Mouse (Mus musculus): ENCODE data around the gene Egln2. TPM values are rescaled to one million over a fixed set of nuclear protein-coding genes. Genes with fewer than 3 reads are reported as not detected.

Gene Egln2
- total RNA-seq, 1 experiment: 53.4 TPM

DNA sequence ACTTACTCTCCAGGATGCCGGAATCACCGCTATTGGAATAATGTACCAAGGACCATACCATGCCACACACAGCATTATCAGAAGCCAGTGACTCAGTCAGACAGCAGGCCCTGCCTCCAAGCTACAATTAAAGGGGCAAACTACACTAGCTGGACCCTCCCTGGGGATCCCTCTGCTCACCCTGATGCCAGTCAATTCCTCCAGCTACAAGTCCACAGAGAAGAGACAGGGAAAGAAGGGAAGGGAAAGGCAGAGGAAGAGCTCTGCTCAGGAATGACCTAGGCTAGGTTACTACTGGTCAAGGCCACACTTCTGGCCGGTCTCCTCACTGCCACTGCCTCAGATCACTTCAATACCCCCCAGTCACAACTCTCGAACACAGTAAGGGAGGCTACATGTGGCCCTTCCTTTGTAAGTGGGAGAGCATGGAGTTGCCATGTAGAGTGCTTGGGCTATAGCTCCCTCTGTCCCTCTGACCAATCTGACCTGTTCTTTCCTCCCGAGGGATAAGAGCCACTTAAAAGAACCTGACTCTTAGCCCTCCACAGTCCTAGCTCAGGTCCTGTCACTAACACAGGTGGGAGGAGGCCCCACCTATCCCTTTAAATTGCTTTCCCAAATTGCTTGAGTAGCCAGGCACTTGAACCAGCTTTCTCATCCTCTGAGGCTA, 3.7 kb downstream of the Egln2 start:
- no peak overlapping the region for H3K9ac ChIP-seq (ENCODE audit: insufficient read depth, low read depth, low read length, poor library complexity, severe bottlenecking)

DNA sequence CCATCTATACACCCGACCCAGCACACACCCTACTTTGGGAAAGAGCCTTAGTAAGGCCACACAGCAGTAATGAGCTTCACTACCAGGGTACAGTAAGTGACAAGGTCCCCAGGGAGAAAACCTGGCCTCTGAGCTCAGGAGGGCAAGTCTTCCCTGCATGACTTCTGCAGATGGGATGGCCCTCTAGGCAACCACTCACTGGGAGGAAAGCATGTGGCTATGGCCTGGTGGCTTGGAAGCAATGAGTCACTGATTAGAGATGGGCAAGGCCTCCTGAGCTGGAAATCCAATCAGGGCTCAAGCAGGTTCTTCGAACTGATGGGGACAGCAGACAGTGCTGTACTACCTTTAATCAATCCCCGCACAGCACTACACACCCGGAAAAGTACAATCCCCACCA, 4.9 kb downstream of the Egln2 start:
- in situ Hi-C loops (cut with MboI; ENCODE audit: low sequenced_read_pairs in 2 of 2, unreplicated experiment in 2 of 2): no loop called here

More for the DNA sequence above, 3.7 kb downstream of the Egln2 start:
- no peak for DNase-seq (ENCODE audit: low read depth, low spot score)
- in situ Hi-C loops (cut with MboI; ENCODE audit: low sequenced_read_pairs in 2 of 2, unreplicated experiment in 2 of 2): no loop called here
- no peaks in the 10 kb centered on the region for H3K9me3 ChIP-seq (ENCODE audit: control insufficient read depth, insufficient read depth, low read depth, low read length)
- H3K36me3 ChIP-seq (ENCODE audit: control insufficient read depth, insufficient read depth, low read length, poor library complexity, severe bottlenecking): peaks cover 17% of the 10 kb centered on the region
- TF ChIP-seq HCFC1 (IDR thresholded peaks at IDR 0.05; ENCODE audit: borderline replicate concordance, insufficient read depth, low read length): no peak
- H3K4me1 ChIP-seq (ENCODE audit: control insufficient read depth in 2 of 2, insufficient read depth in 2 of 2, low read length in 2 of 2, poor library complexity in 1 of 2): peaks cover 3 to 15% of the 10 kb centered on the region in 2 experiments; a peak in 3 of 4 replicates
- H3K27ac ChIP-seq (ENCODE audit: insufficient read depth, low read depth, low read length, poor library complexity, severe bottlenecking): no peak overlapping the region
- no peak overlapping the region for H3K4me3 ChIP-seq (ENCODE audit: insufficient read depth in 1 of 2, low read depth in 1 of 2, low read length in 2 of 2, poor library complexity in 1 of 2, severe bottlenecking in 1 of 2)

DNA sequence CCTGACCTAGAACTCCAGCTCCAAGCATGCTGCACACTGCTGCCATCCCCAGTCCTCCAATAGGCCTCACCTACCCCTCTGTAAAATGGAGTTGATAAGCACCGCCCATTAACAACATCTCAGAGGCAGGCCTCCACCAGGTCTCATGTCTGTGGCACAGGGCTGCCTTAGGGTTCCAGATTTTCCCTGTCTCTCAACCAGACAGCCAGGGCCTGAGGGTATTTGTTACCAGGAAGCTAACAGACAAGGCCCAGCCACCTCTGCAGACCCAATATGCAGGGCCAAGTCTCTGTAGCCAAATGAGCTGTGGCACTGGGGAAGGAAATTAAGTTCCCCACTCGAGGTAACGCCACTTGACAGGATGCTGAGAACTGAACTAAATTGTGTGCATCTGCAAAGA, 5.7 kb downstream of the Egln2 start:
- no peak for TF ChIP-seq HCFC1 (IDR thresholded peaks at IDR 0.05; ENCODE audit: borderline replicate concordance, insufficient read depth, low read length)
- TF ChIP-seq MAFK (IDR thresholded peaks at IDR 0.05; ENCODE audit: insufficient read depth, low read depth, low read length): no peak
- no peak for TF ChIP-seq CHD2 (IDR thresholded peaks at IDR 0.05; ENCODE audit: low read depth, low read length)
- no peak for TF ChIP-seq ZNF384 (IDR thresholded peaks at IDR 0.05; ENCODE audit: low read depth, low read length)
- no peak for TF ChIP-seq ZC3H11A (IDR thresholded peaks at IDR 0.05; ENCODE audit: borderline replicate concordance, low read depth, low read length)
- Histone ChIP-seq H3K27ac (ENCODE audit: insufficient read depth, low read depth, low read length, poor library complexity, severe bottlenecking) (no peak overlapping the region), H3K4me1 (ENCODE audit: control insufficient read depth in 2 of 2, insufficient read depth in 2 of 2, low read length in 2 of 2, poor library complexity in 1 of 2) (peaks cover 0 to 12% of the 10 kb centered on the region in 2 experiments; a peak in 2 of 4 replicates), H3K9ac (ENCODE audit: insufficient read depth, low read depth, low read length, poor library complexity, severe bottlenecking) (no peak overlapping the region), H3K4me3 (ENCODE audit: insufficient read depth in 1 of 2, low read depth in 1 of 2, low read length in 2 of 2, poor library complexity in 1 of 2, severe bottlenecking in 1 of 2) (no peak overlapping the region), H3K36me3 (ENCODE audit: control insufficient read depth, insufficient read depth, low read length, poor library complexity, severe bottlenecking) (peaks cover 24% of the 10 kb centered on the region), H3K9me3 (ENCODE audit: control insufficient read depth, insufficient read depth, low read depth, low read length) (no peaks in the 10 kb centered on the region)
- no peak for DNase-seq (ENCODE audit: low read depth, low spot score)
- in situ Hi-C loops (cut with MboI; ENCODE audit: low sequenced_read_pairs in 2 of 2, unreplicated experiment in 2 of 2): no loop called here

More for the DNA sequence above, 4.9 kb downstream of the Egln2 start:
- Histone ChIP-seq H3K9me3 (ENCODE audit: control insufficient read depth, insufficient read depth, low read depth, low read length) (no peaks in the 10 kb centered on the region), H3K36me3 (ENCODE audit: control insufficient read depth, insufficient read depth, low read length, poor library complexity, severe bottlenecking) (peaks cover 24% of the 10 kb centered on the region), H3K27ac (ENCODE audit: insufficient read depth, low read depth, low read length, poor library complexity, severe bottlenecking) (no peak overlapping the region), H3K4me3 (ENCODE audit: insufficient read depth in 1 of 2, low read depth in 1 of 2, low read length in 2 of 2, poor library complexity in 1 of 2, severe bottlenecking in 1 of 2) (no peak overlapping the region), H3K4me1 (ENCODE audit: control insufficient read depth in 2 of 2, insufficient read depth in 2 of 2, low read length in 2 of 2, poor library complexity in 1 of 2) (peaks cover 0 to 10% of the 10 kb centered on the region in 2 experiments; a peak in 2 of 4 replicates), H3K9ac (ENCODE audit: insufficient read depth, low read depth, low read length, poor library complexity, severe bottlenecking) (no peak overlapping the region; the same call in 1 of the 2 replicates)
- no peak for DNase-seq (ENCODE audit: low read depth, low spot score)
- TF ChIP-seq MAFK (IDR thresholded peaks at IDR 0.05; ENCODE audit: insufficient read depth, low read depth, low read length) (no peak), CHD2 (IDR thresholded peaks at IDR 0.05; ENCODE audit: low read depth, low read length) (no peak), ZNF384 (IDR thresholded peaks at IDR 0.05; ENCODE audit: low read depth, low read length) (no peak), HCFC1 (IDR thresholded peaks at IDR 0.05; ENCODE audit: borderline replicate concordance, insufficient read depth, low read length) (no peak), ZC3H11A (IDR thresholded peaks at IDR 0.05; ENCODE audit: borderline replicate concordance, low read depth, low read length) (no peak)

DNA sequence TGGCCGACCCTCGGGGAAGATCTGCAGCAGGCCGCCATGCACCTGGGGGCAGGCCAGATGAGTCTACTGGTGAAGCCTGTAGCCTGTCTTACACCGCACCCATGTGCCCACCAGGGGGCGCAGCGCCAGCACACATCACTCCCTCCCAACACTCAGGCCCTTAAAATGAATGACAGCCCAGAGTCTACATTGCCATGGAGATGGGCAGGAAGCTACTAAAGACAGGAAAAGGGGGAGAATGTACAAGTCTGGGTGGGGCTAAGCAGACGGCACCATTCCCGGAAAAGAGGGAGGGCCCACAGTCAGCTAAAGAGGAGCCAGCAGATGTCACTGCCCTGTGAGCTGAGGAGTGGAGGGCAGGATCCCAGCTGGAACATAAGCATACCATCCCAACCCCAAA, 6.7 kb downstream of the Egln2 start:
- peak; percentile 42; the same call in 1 of the 2 replicates for TF ChIP-seq HCFC1 (IDR thresholded peaks at IDR 0.05; ENCODE audit: borderline replicate concordance, insufficient read depth, low read length)
- no peak for TF ChIP-seq ZNF384 (IDR thresholded peaks at IDR 0.05; ENCODE audit: low read depth, low read length)
- 0 out of 2 replicates have a peak, but pooled peaks have one; percentile 24 for TF ChIP-seq ZC3H11A (IDR thresholded peaks at IDR 0.05; ENCODE audit: borderline replicate concordance, low read depth, low read length)
- Histone ChIP-seq H3K9ac (ENCODE audit: insufficient read depth, low read depth, low read length, poor library complexity, severe bottlenecking) (no peak overlapping the region), H3K4me3 (ENCODE audit: insufficient read depth in 1 of 2, low read depth in 1 of 2, low read length in 2 of 2, poor library complexity in 1 of 2, severe bottlenecking in 1 of 2) (no peak overlapping the region), H3K4me1 (ENCODE audit: control insufficient read depth in 2 of 2, insufficient read depth in 2 of 2, low read length in 2 of 2, poor library complexity in 1 of 2) (peaks cover 0 to 9% of the 10 kb centered on the region in 2 experiments; a peak in 2 of 4 replicates), H3K9me3 (ENCODE audit: control insufficient read depth, insufficient read depth, low read depth, low read length) (no peaks in the 10 kb centered on the region), H3K27ac (ENCODE audit: insufficient read depth, low read depth, low read length, poor library complexity, severe bottlenecking) (no peak overlapping the region), H3K36me3 (ENCODE audit: control insufficient read depth, insufficient read depth, low read length, poor library complexity, severe bottlenecking) (peaks cover 24% of the 10 kb centered on the region)
- in situ Hi-C loops (cut with MboI; ENCODE audit: low sequenced_read_pairs in 2 of 2, unreplicated experiment in 2 of 2): no loop called here
- peak; percentile 91 for DNase-seq (ENCODE audit: low read depth, low spot score)

DNA sequence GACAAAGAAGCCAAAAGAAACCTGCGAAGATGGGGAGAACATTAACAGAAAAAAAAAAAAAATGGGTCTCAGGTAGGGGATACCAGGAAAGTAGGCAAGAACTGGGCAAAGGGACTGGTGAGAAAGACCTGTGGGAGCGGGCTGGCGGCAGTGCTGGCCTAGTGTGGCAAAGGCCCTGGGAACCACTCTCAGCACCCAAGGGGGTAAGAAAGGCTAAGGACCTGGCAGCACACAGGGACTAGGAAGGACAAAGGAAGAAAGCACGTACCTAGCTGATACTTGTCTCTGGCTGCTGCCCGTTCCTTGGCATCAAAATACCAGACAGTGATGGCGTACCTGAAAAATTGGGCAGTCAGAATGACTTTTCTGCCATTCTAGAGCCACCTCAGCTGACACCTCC, 7.3 kb downstream of the Egln2 start:
- H3K4me3 ChIP-seq (ENCODE audit: insufficient read depth in 1 of 2, low read depth in 1 of 2, low read length in 2 of 2, poor library complexity in 1 of 2, severe bottlenecking in 1 of 2): no peak overlapping the region
- peaks cover 0 to 9% of the 10 kb centered on the region in 2 experiments; a peak in 2 of 4 replicates for H3K4me1 ChIP-seq (ENCODE audit: control insufficient read depth in 2 of 2, insufficient read depth in 2 of 2, low read length in 2 of 2, poor library complexity in 1 of 2)
- no peak for DNase-seq (ENCODE audit: low read depth, low spot score)
- no peaks in the 10 kb centered on the region for H3K9me3 ChIP-seq (ENCODE audit: control insufficient read depth, insufficient read depth, low read depth, low read length)
- TF ChIP-seq ZNF384 (IDR thresholded peaks at IDR 0.05; ENCODE audit: low read depth, low read length) (no peak), ZC3H11A (IDR thresholded peaks at IDR 0.05; ENCODE audit: borderline replicate concordance, low read depth, low read length) (no peak), HCFC1 (IDR thresholded peaks at IDR 0.05; ENCODE audit: borderline replicate concordance, insufficient read depth, low read length) (no peak), MAFK (IDR thresholded peaks at IDR 0.05; ENCODE audit: insufficient read depth, low read depth, low read length) (no peak), CHD2 (IDR thresholded peaks at IDR 0.05; ENCODE audit: low read depth, low read length) (no peak)
- no peak overlapping the region for H3K27ac ChIP-seq (ENCODE audit: insufficient read depth, low read depth, low read length, poor library complexity, severe bottlenecking)
- in situ Hi-C loops (cut with MboI; ENCODE audit: low sequenced_read_pairs in 2 of 2, unreplicated experiment in 2 of 2): no loop called here
- no peak overlapping the region for H3K9ac ChIP-seq (ENCODE audit: insufficient read depth, low read depth, low read length, poor library complexity, severe bottlenecking)
- H3K36me3 ChIP-seq (ENCODE audit: control insufficient read depth, insufficient read depth, low read length, poor library complexity, severe bottlenecking): peaks cover 24% of the 10 kb centered on the region
